Mouse (Mus musculus): ENCODE data around the gene Nosip. TPM values are rescaled to one million over a fixed set of nuclear protein-coding genes. Genes with fewer than 3 reads are reported as not detected.
A peak's percentile ranks its signal among the peaks of the same experiment; 100 is the strongest.

Gene Nosip
- total and polyA plus RNA-seq, 3 experiments: 72.4 to 86.8 (median 81.4) TPM

DNA sequence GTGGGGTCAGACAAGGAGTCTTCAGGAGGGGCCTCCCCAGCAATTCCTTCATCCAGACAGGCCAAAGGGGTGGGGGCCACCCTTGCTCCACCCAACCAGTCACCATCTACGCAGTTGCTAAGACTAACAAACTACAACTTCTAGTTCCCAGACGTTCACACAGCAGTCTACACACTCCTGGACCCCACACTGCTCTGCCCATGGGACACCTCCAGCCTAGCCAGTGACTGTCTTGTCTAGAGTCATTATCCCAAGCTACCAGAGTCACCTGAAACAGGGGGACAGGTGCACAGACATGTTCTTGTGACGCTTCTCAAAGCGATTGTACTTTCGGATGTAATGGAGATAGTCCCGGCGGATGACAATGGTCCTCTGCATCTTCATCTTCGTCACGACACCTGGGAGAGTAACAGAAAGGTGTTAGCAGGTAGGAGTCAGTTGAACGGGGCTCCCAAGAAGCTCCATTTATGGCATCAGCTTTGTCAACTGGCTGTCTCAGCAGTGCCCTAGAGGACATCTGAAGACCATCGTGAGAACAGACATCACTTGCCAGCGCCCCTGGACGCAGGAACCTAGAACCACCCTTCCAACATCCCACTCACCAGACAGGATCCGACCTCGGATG, 60.4 kb downstream of the Nosip start:
- dilution Hi-C loops (cut with MboI; ENCODE audit: extremely low pct_ligation_motif_present, extremely low pct_unique_long_range_greater_than_20kb, low sequenced_read_pairs) (no loop called here), in situ Hi-C loops (cut with MboI; ENCODE audit: low pct_ligation_motif_present, low pct_unique_long_range_greater_than_20kb, low sequenced_read_pairs) (no loop called here)
- peak overlapping the region; percentile 96; the same call in 1 of the 2 replicates for H3K9ac ChIP-seq (ENCODE audit: insufficient read depth, low read depth)
- no peaks in the 10 kb centered on the region for H3K27me3 ChIP-seq (replicated peaks)
- H3K27ac ChIP-seq (ENCODE audit: insufficient read depth, low read depth): no peak overlapping the region
- no peak for TF ChIP-seq BHLHE40 (IDR thresholded peaks at IDR 0.05; ENCODE audit: low read depth, low read length)
- no peak for TF ChIP-seq HCFC1 (IDR thresholded peaks at IDR 0.05; ENCODE audit: low read depth, low read length)
- TF ChIP-seq CHD2 (IDR thresholded peaks at IDR 0.05; ENCODE audit: low read length): no peak
- TF ChIP-seq TBP (conservative IDR thresholded peaks at IDR 0.05; ENCODE audit: low read depth, low read length): no peak
- no peak for TF ChIP-seq ZC3H11A (IDR thresholded peaks at IDR 0.05; ENCODE audit: low read depth, low read length)
- TF ChIP-seq RAD21 (IDR thresholded peaks at IDR 0.05; ENCODE audit: low read depth, low read length): no peak
- TF ChIP-seq JUND (conservative IDR thresholded peaks at IDR 0.05; ENCODE audit: low read depth, low read length): no peak
- TF ChIP-seq POLR2A (IDR thresholded peaks at IDR 0.05; ENCODE audit: low read depth, low read length): no peak
- no peak for TF ChIP-seq CHD1 (IDR thresholded peaks at IDR 0.05; ENCODE audit: low read depth, low read length)
- no peak for TF ChIP-seq ZKSCAN1 (IDR thresholded peaks at IDR 0.05; ENCODE audit: borderline replicate concordance, low read depth, low read length)
- no peak for TF ChIP-seq RCOR1 (conservative IDR thresholded peaks at IDR 0.05; ENCODE audit: low read depth, low read length)
- no peak for TF ChIP-seq ETS1 (conservative IDR thresholded peaks at IDR 0.05; ENCODE audit: low read depth, low read length)
- TF ChIP-seq UBTF (IDR thresholded peaks at IDR 0.05; ENCODE audit: low read depth, low read length): no peak
- TF ChIP-seq SMC3 (IDR thresholded peaks at IDR 0.05; ENCODE audit: low read depth, low read length): no peak
- no peak for TF ChIP-seq MYC (IDR thresholded peaks at IDR 0.05; ENCODE audit: low read depth, low read length)
- no peak for TF ChIP-seq ZMIZ1 (IDR thresholded peaks at IDR 0.05; ENCODE audit: low read depth, low read length)
- no peak for TF ChIP-seq USF2 (conservative IDR thresholded peaks at IDR 0.05; ENCODE audit: low read depth, low read length)
- TF ChIP-seq MAZ (IDR thresholded peaks at IDR 0.05; ENCODE audit: low read depth, low read length): no peak
- TF ChIP-seq NELFE (IDR thresholded peaks at IDR 0.05; ENCODE audit: low read depth, low read length): no peak
- peak overlapping the region; percentile 41 for H3K4me2 ChIP-seq (ENCODE audit: insufficient read depth, low read depth, poor library complexity, severe bottlenecking)
- peaks cover 10 to 52% of the 10 kb centered on the region in 2 experiments for H3K4me1 ChIP-seq (ENCODE audit: control insufficient read depth in 1 of 2, insufficient read depth in 2 of 2)
- peaks cover 35% of the 10 kb centered on the region for H3K79me2 ChIP-seq (replicated peaks; ENCODE audit: control insufficient read depth, extremely low read depth, insufficient read depth, poor library complexity, severe bottlenecking)
- H3K4me3 ChIP-seq (replicated peaks in 1 of 3; ENCODE audit: low read depth in 2 of 3, low read length in 2 of 3, poor library complexity in 1 of 3): peak overlapping the region; percentile 21 to 92 (median 73)
- no peaks in the 10 kb centered on the region for H3K9me3 ChIP-seq (replicated peaks; ENCODE audit: low read length)
- H3K36me3 ChIP-seq (replicated peaks in 1 of 2; ENCODE audit: control insufficient read depth in 1 of 2, insufficient read depth in 1 of 2, low read length in 1 of 2): peaks cover 59 to 80% of the 10 kb centered on the region in 2 experiments
- no peak for DNase-seq (ENCODE audit: extremely low read depth)

GRCm38 (mm10) chr7:45123186-45123570, 60.9 kb downstream of the Nosip start:
- dilution Hi-C loops (cut with MboI; ENCODE audit: extremely low pct_ligation_motif_present, extremely low pct_unique_long_range_greater_than_20kb, low sequenced_read_pairs) (no loop called here), in situ Hi-C loops (cut with MboI; ENCODE audit: low pct_ligation_motif_present, low pct_unique_long_range_greater_than_20kb, low sequenced_read_pairs) (no loop called here)
- TF ChIP-seq JUN (IDR thresholded peaks at IDR 0.05; ENCODE audit: insufficient read depth, low read depth, low read length): no peak
- TF ChIP-seq BHLHE40 (IDR thresholded peaks at IDR 0.05; ENCODE audit: low read depth, low read length): peak; percentile 81
- peak; percentile 66 for TF ChIP-seq HCFC1 (IDR thresholded peaks at IDR 0.05; ENCODE audit: low read depth, low read length)
- TF ChIP-seq POLR2A (IDR thresholded peaks at IDR 0.05; ENCODE audit: low read depth, low read length): peak; percentile 43; the same call in 1 of the 2 replicates
- 0 out of 2 replicates have a peak, but pooled peaks have one; percentile 33 for TF ChIP-seq KAT2A (IDR thresholded peaks at IDR 0.05; ENCODE audit: insufficient replicate concordance, low read length)
- TF ChIP-seq CHD1 (IDR thresholded peaks at IDR 0.05; ENCODE audit: low read depth, low read length): 0 out of 2 replicates have a peak, but pooled peaks have one; percentile 7
- TF ChIP-seq E2F4 (IDR thresholded peaks at IDR 0.05; ENCODE audit: insufficient replicate concordance, low read depth, low read length): no peak
- 0 out of 2 replicates have a peak, but pooled peaks have one; percentile 32 for TF ChIP-seq MYC (IDR thresholded peaks at IDR 0.05; ENCODE audit: low read depth, low read length)
- TF ChIP-seq MXI1 (IDR thresholded peaks at IDR 0.05; ENCODE audit: low read depth, low read length): peak; percentile 88
- 0 out of 2 replicates have a peak, but pooled peaks have one; percentile 43 for TF ChIP-seq SIN3A (IDR thresholded peaks at IDR 0.05; ENCODE audit: low read length)
- TF ChIP-seq UBTF (IDR thresholded peaks at IDR 0.05; ENCODE audit: low read depth, low read length): no peak
- peak; percentile 29 for TF ChIP-seq MAX (IDR thresholded peaks at IDR 0.05; ENCODE audit: low read length)
- peak overlapping the region; percentile 41 for H3K4me2 ChIP-seq (ENCODE audit: insufficient read depth, low read depth, poor library complexity, severe bottlenecking)
- peak overlapping the region; percentile 73 to 92 (median 84) for H3K4me3 ChIP-seq (replicated peaks in 1 of 3; ENCODE audit: low read depth in 2 of 3, low read length in 2 of 3, poor library complexity in 1 of 3)
- H3K4me1 ChIP-seq (ENCODE audit: control insufficient read depth in 1 of 2, insufficient read depth in 2 of 2): peaks cover 10 to 47% of the 10 kb centered on the region in 2 experiments
- H3K9ac ChIP-seq (ENCODE audit: insufficient read depth, low read depth): peak overlapping the region; percentile 96
- peak overlapping the region; percentile 65; the same call in 1 of the 2 replicates for H3K27ac ChIP-seq (ENCODE audit: insufficient read depth, low read depth)
- no peaks in the 10 kb centered on the region for H3K27me3 ChIP-seq (replicated peaks)
- no peaks in the 10 kb centered on the region for H3K9me3 ChIP-seq (replicated peaks; ENCODE audit: low read length)
- H3K79me2 ChIP-seq (replicated peaks; ENCODE audit: control insufficient read depth, extremely low read depth, insufficient read depth, poor library complexity, severe bottlenecking): peaks cover 40% of the 10 kb centered on the region
- peak; percentile 73 for DNase-seq (ENCODE audit: extremely low read depth)
- peaks cover 59 to 79% of the 10 kb centered on the region in 2 experiments for H3K36me3 ChIP-seq (replicated peaks in 1 of 2; ENCODE audit: control insufficient read depth in 1 of 2, insufficient read depth in 1 of 2, low read length in 1 of 2)

All from CH12.LX (cell line).